Mouse (Mus musculus) CD4-positive, CD25-positive, alpha-beta regulatory T cell, adult 2 months (primary cell): Measurements from ENCODE around the gene Adarb1.

Experiments used
- DNase-seq: peaks from one replicate; pipeline ENCODE4 v3.0.0-alpha.2; 2012; ENCODE audit warnings: low read depth, low spot score

The Adarb1 gene

GRCm38 (mm10) chr10:77385731-77386130, 32.3 kb downstream of the Adarb1 start:
- DNase-seq = no peak

GRCm38 (mm10) chr10:77383045-77383444, 35.0 kb downstream of the Adarb1 start:
- no peak for DNase-seq

GRCm38 (mm10) chr10:77381191-77381590, 36.9 kb downstream of the Adarb1 start:
- DNase-seq = no peak

- DNase-seq = no peak
Measured at GRCm38 (mm10) chr10:77380716-77381115, 37.4 kb downstream of the Adarb1 start.

DNA sequence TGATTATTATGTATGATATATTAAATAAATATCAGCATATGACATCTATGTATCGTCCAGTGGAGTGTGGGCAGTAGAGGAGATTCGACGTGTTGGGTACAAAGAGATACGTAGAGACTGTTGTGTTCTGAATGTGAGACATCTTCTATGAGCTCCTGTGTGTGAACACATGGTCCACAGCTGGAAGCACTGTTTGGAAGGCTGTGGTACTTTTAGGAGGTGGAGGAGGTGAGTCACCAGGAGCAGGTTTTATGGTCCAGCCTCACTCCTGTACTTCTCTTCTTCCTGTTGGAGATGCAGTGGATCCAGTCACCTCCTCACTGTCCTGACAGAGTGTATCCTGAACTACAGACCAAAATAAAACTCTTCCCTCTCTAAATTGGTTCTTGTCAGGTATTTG, 38.9 kb downstream of the Adarb1 start:
- DNase-seq = no peak

- no peak for DNase-seq
Measured at GRCm38 (mm10) chr10:77376056-77376455, 42.0 kb downstream of the Adarb1 start.

GRCm38 (mm10) chr10:77374948-77375347, 43.1 kb downstream of the Adarb1 start:
- no peak for DNase-seq

DNA sequence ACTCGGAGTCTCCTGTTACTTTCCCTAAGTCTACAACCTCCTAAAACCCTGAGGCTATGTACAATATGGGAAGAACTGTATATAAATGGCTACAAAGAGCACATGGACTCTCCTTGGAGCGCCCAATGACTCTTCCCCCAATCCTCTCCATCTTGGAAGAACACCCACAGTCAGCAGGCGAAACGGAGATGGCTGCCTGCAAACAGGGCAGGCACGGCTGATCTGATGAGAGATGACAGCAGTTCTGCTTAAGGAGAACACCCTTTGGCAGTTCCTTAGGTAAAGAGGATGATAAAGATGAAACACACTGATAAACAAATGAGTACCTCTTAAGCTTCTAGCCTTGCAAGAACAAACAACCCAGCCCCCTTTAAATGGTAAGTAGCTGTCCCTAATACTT, 43.7 kb downstream of the Adarb1 start:
- DNase-seq = no peak

DNA sequence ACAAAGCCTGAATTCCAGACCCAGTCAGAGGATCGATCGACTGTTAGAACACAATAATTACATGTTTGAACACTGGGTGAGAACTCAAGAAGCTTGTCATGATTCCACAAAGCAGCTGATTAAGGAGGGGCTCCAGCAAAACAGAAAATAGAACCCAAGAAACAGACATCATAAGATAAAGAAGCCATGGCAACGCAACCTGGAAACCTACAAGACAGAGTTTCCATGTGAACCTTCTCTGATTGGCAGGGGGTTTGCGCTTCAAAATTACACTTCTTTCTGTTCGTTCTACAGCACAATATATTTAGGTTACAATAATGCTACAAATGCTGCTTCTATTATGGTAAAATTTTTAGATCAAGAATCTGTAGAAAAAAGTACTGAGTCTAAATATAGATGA, 47.9 kb downstream of the Adarb1 start:
- DNase-seq = no peak

- no peak for DNase-seq
Measured at GRCm38 (mm10) chr10:77367973-77368372, 50.1 kb downstream of the Adarb1 start.

DNA sequence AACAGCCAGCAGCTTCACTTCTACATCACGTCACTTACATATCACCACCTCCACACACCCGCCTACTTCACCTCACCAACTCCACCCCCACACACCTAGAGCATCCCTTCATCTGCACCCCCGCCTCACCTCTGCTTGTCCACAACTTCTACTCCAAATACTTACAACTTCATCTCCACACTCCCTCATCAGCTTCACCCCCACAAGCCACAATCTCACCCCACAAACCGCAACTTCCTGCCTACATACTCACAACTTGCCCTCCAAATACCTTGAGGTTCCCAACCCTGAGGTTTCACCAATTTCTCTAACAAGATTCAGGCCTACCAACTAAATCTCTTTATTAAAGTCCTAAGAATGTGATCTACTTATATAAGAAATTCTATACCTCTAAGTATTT, 51.1 kb downstream of the Adarb1 start:
- peak; percentile 47 for DNase-seq

GRCm38 (mm10) chr10:77365212-77365611, 52.9 kb downstream of the Adarb1 start:
- DNase-seq = no peak

- DNase-seq = no peak
Measured at GRCm38 (mm10) chr10:77360486-77360885, 57.6 kb downstream of the Adarb1 start.

DNA sequence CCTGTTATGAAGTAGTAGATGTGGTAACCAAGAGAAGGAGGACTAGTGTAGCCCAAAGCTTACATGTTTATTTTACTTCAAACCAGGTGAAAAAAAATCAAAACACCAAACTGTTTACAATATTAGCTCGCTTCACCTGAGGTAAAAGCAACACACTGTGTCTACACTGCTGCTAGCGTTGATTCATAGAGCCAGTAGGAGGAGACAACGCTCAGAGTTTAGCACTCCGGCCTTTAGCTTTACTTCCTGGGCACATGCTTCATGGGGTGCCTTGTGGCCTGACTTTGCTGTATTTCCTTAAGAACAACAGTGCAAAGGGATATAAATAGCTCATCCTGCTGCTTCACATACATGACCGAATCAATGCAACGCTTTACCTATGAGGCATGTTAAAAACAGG, 60.1 kb downstream of the Adarb1 start:
- DNase-seq = no peak

- DNase-seq = peak; percentile 77
Measured at GRCm38 (mm10) chr10:77353031-77353745, 64.9 kb downstream of the Adarb1 start.

DNA sequence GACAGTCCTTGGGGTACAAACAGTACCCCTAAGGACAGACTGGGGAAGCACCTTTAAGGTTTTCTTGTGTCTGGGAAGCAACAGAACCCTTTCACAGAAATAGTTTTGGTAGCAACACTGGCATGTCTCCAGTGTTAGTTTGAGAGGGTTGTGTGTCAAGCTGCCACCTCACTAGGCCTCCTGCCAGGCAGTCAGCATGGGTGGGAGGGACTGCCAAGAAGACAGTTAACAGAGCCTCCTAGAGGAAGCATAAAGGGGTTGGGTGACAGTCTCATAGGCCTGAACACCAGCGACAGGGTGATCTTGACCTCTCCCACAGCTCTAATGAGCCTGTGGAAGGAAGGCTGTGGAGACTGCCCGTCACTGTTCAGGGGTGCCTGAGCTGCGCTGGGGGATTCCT, 75.2 kb downstream of the Adarb1 start:
- no peak for DNase-seq

DNA sequence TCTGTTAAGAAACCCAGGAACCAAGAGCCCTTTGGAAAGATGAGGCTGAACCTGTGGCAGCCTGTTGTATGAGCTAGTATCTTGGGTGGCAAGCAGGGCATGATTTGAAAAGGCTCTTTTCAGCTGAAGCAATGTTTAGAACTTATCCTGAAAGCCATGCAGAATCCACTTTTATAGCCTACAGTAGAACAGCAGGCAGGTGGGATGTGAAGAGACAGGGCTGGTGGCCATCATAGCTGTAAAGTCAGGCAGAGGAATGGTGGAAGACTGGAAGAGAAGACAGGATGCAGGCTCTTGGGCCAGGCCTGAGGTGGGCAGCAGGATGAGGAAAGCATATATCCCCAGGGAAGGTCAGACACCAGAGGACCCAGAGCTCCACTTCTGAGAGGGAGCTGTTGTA, 76.4 kb downstream of the Adarb1 start:
- no peak for DNase-seq

GRCm38 (mm10) chr10:77341059-77341458, 77.0 kb downstream of the Adarb1 start:
- no peak for DNase-seq

GRCm38 (mm10) chr10:77339871-77340341, 78.2 kb downstream of the Adarb1 start:
- DNase-seq = no peak

DNA sequence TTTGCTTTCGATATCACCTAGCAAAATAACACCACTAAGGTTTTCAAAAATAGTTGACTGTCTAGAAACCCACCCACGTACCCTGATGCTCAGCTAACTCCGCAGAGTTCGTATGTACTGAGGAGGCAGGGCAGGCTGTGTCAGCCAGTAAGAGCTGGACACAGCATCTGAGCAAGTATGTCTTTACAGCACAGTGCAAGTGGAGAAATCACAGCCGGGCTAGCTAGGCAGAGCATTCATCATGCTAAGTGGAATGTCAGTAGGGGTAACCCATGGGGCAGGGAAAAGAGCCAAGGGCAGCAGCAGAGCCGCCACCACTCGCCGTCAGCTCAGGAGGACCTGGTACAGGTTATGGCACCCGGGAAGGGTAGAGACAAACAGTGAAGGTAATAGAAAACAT, 84.6 kb downstream of the Adarb1 start:
- no peak for DNase-seq

GRCm38 (mm10) chr10:77329446-77330094, 88.5 kb downstream of the Adarb1 start:
- no peak for DNase-seq

- no peak for DNase-seq
Measured at GRCm38 (mm10) chr10:77324716-77325115, 93.4 kb downstream of the Adarb1 start.

- DNase-seq = no peak
Measured at GRCm38 (mm10) chr10:77321611-77322010, 96.5 kb downstream of the Adarb1 start.
